Mouse (Mus musculus) activated CD4-positive, CD25-positive, alpha-beta regulatory T cell, adult 4 months (primary cell): Measurements from ENCODE around the gene Calhm2. TPM values are rescaled to one million over a fixed set of nuclear protein-coding genes. Genes with fewer than 3 reads are reported as not detected.
A peak's percentile ranks its signal among the peaks of the same experiment; 100 is the strongest.

Experiments used
- ATAC-seq: one replicate; pipeline ENCODE4 v1.8.0; 2017
- polyA plus RNA-seq, 2 experiments: library from polyadenylated mRNA; unstranded; fragments of 100-300 nt; shearing (Covaris generic); gene quantifications; one replicate each; pipeline ENCODE4 v1.2.1; 2017

The Calhm2 gene
- 10 to 100 TPM in 1 of 2 experiments, 1 to 10 TPM in 1; 7.6 to 14.4 TPM for polyA plus RNA-seq

DNA sequence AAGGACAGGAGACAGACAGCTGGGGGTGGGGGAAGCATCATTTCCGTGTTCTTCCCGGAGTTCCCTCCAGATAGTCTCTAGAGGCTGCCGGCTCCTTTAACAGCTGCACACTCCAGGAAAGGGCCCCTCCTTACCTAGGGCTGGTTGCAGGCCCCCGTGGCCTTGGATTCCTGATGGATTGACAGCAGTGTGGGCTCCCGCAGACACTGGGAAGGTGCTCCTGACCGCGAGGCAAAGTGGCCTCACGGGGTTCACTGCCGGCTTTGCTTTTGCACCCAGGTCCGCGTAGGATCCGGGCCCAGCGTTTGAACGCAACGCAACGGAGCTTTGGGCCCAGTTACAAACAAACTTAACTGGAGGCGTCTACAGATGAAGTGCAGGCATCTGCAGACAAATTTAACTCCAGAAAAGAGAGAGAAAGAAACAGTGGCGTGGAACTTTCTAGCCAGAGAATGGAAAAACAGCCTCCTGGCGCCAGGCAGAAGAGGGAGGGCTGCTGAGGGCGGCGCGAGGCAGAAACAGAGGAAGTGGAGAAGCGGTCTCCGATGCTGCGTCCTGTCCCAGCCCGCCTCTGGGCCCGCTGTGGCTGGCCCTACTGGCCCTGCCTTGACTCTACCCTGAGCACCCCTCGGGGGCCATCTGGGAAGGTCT lies at the start of gene Calhm2:
Calhm2 (minus strand) TSS at position 524 of the 651 bp plus-strand sequence.
- ATAC-seq = peak; percentile 82

DNA sequence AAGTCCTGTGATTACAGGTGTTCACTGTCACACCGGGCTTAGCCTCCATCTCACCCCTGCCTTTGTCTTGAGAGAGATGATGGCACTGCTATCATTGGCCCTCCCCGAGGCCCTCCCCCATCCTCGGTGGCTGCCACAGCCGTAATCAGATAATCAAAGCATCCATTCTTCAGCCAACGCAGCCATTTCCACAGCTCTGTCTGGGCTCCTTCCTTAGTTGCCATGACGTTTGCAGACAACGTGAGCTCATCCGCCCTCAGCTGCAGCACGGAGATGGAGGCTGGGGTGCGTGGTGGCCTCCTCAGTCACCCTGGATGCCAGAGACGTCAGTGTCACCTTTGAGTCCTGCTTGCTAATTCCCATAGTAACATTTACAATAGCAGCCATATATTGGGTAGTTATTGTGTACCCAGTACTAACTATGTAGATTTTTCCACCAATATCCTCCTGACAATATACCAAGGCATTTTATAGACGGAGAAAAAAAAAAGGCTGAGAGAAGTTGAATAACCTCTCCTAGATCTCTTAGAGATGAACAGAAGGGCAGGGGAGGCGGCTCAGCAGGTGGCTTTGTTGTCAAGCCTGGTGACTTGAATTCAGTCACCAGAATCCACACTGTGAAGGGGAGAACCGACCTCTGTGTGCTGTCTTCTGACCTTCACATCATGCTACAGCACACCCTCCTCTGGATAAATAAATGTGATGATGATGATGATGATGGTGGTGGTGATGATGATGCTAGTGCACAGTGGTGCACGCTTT lies 48.6 kb upstream of the Calhm2 start:
- no peak for ATAC-seq

DNA sequence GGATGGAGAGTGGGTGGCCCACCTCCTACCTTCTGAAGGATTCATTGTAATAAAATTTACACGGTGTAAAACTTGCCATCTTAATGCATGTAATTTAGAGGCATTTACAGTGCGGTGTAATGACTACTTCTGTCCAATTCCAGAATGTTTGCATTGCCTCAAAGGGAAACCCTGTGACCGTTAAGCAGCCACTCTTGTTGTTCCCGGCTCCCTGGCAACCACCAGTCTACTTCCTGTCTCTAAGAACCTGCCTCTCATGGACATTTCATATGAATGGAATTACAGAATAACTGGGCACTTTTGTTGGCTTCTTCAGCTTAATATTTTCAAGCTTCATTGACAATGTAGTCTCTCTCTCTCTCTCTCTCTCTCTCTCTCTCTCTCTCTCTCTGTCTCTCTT lies 46.6 kb upstream of the Calhm2 start:
- ATAC-seq = no peak

DNA sequence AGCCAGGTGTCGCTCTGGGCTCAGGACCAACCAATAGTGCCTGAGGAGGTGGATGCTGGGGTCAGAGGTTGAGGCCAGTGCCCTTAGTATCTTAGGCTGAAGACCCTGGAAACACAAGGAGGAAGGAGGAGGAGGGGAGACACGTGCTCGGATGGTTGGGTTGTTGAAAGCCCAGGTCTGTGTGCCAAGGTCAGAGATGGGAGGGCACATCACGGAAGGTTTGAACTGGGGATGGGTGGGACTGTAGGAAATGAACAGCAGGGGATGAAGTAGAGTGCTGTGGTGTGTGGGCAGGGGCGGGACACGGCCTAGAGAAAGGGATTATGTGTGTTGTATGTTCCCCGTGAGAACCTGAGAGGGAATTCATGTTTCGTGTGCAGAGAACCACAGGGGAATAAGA lies 46.1 kb upstream of the Calhm2 start:
- ATAC-seq = no peak

DNA sequence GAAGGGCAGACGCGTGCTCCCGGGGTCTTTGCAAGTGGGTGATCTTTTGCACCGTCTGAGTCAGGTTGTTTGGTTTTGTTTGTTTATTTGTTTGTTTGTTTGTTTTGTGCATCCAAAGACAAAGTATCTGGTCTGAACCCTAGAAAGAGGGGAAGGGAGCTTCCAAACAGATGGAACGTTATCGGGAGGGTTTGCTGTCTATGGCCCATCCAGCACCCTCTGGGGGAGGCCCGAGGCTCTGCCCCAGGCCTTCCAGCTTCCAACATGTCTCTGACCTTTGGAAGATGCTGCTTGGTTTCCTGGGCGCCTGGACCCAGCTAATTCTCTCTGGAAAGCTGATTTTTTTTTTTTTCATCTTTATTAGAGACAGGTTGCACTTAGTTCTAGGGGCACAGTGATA lies 41.9 kb upstream of the Calhm2 start:
- ATAC-seq = no peak

DNA sequence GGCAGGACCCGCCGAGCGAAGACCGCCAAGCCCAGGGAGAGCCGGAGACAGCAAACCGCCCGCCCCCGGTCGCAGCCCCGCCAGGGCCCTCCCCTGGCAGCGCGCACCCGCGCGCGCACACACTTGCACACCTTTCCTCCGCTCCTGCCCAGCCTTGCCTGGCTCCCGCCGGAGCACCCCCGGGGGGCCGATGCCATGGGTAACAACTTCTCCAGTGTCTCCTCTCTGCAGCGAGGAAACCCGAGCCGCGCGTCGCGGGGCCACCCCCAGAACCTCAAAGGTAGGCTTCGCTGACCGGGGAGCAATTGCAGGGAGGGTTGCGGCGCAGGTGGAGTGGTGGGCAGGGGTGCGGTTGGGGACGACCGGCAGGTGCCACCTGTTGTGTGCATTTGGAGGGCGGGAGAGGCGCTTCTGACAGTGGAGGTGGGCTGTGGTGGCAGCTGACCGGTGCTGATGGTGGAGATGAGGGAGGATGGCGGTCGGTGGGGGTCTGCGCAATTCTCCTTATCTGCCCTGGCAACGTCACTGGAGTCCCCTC lies 41.2 kb upstream of the Calhm2 start:
- no peak for ATAC-seq

DNA sequence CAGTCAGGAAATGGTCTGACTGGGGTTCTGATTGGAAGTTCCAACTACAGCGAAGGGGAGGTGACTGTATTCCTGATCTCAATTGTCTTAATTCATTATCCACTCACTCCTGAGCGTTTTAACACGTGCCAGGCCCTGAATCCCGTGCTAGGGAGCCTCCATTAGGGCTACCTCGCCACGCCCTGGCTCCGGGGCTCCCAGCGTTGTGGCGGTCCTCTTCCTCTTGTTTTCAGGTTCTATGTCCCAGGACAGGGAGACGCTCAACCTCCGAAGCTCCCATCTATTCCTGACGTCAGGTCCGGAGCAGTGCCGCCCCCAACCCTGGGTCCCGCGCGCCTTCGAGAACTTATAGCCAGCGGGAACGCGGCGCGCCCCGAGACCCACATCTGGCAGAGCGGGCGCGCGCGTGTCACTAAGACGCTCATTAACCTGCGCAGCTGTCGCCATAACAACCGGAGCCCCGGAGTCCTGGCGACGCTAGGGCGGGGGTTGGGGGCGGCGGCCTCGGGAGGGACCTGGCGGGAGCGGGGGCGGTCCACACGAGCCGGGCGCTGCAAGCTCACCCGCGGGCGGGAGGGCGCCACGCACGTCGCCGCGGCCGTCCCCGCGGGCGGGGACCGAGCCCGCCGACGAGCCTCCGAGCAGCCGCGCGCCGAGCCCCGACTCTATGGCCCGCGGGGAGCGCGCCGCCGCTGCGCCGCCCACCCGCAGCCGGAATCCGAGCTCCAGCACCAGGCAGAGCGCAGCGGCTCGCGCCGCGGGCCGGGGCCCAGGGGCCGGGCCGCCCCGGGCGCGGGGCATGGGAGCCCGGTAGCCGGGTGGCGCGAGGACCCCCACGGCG lies 40.6 kb upstream of the Calhm2 start, which contains the start of gene Neurl1a:
Neurl1a (plus strand) TSS at position 390 of the 841 bp plus-strand sequence.
- no peak for ATAC-seq

DNA sequence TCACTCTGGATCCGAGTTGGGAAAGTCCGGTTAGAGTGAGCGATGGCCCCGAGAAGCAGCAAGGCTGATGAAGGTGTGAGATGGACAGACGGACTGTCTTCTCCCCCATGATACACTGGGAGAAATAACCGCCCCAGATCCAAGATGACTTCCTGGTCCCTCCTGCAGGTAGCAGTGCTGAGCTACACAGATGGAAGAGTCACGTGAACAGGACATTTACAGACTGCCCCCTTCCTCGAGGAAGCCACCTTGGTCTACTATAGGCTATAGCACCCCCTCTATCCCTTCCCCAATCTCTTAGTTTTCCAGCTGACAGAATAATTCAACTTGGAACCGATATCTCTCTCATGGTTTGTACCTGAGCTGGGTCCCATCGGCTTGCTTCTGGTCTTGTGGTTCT lies 39.9 kb upstream of the Calhm2 start:
- ATAC-seq = no peak

DNA sequence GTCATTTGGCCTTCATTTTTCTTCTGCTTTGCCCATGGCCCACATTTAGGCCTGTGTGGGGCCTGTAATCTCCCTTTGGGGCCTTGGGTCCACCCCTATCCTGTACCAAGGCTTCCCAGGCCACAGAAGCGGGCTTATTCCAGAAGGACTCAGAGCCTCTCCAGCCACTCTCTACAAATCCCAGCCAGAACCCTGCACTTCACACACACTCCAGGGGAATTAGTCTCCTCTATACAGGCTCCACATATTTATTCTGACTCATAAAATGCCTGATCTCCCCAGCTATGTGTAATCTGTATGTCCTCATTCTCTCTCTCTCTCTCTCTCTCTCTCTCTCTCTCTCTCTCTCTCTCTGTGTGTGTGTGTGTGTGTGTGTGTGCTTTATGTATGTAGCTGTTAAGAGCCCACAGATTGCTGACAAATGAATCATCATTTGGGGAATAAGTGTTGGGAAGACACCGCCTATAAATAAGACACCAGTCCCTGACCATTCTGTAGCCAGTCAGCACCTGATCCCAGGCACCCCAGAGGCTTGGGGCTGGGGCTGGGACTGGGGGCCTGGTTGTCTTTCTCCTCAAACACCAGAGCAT lies 38.9 kb upstream of the Calhm2 start:
- ATAC-seq = no peak

DNA sequence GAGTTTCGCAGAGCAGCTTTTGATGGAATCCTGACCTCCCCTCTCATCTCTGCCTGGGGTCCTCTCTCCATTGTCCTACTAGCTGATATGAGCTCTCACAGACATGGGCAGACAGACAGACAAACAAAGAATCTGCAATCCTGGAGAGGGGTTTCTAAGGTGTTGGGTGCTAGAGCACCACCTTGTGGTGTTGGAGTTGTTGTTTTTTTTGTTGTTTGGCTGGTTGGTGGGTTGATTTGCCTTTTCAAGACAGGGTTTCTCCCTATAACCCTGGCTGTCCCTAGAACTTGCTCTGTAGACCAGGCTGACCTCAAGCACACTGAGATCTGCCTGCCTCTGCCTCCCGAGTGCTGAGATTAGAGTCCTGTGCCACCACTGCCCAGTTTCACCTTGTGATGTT lies 37.4 kb upstream of the Calhm2 start:
- no peak for ATAC-seq

DNA sequence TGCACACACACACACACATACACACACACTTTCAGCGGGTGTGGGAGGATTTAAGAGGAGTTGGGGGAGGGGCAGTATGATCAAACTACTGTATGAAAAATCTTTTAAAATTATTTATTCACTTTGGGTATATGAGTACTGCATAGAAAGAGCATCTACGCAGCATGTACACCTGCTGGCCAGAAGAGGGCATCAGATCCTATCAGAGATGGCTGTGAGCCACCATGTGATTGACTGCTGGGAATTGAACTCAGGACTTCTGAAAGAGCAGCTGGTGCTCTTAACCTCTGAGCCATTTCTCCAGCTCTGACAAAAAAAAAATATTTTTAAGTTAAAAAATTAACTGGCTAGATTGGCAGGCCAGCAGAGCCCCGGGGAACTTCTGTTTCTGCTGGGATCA lies 36.4 kb upstream of the Calhm2 start:
- ATAC-seq = no peak

DNA sequence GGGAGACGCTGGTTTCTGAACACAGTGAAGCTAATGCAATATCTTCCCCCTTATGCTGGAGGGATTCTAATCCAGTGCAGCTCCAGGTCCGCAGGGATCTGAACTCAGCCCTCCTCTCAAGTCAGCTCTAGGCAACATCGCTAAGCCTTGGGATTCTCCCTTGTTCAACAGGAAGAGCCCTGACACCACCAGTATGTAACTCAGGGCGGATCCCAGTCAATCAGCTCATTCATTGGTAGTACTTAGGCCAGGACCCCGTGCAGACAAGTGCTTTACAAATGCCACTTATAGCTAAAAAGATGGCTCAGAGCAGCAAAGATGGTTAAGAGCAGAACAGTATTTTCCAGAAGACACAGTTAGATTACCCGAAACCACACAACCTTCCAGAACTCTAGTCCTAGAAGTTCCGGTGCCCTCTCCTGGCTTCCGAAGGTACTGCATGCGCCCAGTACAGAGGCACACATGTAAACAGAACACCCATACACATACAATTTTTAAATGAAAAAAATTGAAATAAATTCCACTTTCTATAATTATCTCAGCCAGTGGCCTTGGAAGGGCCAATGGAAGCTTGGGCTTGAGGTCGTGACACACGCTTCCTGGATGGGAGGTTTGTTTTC lies 30.8 kb upstream of the Calhm2 start:
- peak; percentile 73 for ATAC-seq

DNA sequence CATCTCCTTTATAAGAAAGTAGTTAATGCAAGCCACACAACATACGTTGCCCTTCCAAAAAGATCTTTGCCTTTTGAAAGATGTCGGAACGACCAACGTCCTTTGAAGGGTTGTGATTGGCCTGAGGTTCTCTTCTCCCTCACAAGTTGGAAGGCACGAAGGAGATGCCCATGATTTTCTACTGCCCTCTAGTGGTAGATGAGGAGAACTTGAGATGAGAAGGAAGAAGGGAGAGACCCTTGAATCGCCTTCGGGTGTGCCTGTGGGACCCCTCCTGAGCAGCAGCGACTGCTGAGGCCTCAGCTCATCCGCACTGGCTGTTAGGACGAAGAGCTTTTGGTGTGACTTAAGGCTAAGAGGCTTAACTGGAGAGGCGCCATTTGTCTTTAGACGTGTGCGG lies 30.1 kb upstream of the Calhm2 start:
- no peak for ATAC-seq

DNA sequence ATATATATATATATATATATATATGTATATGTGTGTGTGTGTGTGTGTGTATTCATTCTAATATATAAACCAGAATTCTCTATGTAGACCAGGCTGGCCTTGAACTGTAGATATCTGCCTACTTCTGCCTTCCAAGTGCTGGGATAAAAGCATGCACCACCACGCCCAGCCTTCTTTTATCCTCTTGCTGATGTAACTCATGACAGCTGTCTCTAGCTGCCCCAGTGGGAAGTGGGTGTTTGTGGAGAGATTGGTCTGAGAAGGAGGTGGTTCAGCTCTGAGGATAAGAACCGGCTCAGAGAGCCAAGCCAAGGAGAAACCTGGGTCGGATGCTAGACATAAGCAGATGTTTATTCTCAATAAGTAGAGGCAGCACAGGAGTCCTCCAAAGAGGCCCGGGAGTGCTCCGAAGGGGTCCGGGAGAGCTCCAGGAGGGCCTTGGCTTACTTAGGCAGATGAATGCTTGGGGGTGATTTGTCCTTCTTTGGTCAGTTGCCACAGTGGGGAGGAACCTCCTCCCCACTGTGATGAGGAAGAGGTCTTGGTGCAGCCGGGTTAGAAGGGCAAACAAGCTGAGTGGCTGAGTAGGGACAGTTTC lies 29.6 kb upstream of the Calhm2 start:
- no peak for ATAC-seq

DNA sequence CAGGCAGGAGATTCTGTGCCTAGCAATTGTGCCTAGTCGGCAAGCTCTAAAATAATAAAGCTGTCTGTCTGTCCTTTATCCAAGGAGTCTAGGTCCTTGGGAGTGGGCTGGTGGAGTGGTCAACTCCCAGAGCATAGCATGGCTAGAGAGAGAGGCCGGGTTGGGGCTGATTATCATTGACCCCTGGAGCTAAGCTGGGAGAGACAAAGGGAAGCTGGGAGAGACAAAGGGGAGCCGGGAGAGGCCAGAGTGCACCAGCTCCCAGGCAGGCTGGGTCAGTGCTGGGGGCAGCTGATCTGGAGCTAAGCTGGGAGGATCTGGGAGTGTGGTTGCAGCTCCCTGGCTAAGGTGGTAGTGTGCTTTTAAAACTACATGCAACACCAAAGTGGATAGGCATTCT lies 28.7 kb upstream of the Calhm2 start:
- no peak for ATAC-seq

DNA sequence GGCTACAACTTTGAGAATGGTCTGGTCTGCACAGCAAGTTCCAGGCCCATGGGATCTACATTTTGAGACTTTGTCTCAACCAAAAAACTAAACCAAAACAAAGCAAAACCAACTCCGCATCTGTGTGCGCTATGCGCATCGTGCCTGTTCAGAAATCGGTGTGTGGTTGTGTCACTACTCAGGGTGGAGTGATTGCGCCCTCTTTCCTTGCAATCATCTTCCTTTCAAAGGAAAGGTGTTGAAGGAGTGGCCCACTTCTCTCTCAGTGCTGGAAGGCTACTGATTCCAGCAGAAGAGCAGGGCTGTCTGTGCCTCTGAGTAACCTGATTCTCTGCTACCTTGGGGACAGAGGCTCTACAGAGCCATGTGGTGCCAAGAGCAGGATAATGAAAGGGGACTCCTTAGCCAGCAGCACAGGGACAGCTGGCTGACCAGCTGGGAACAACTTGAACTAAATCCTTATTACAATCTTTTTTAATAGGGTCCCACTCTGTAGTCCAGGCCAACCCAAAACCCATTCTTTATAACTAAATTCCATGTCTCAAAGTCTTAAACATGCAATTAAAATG lies 25.2 kb upstream of the Calhm2 start:
- ATAC-seq = no peak

DNA sequence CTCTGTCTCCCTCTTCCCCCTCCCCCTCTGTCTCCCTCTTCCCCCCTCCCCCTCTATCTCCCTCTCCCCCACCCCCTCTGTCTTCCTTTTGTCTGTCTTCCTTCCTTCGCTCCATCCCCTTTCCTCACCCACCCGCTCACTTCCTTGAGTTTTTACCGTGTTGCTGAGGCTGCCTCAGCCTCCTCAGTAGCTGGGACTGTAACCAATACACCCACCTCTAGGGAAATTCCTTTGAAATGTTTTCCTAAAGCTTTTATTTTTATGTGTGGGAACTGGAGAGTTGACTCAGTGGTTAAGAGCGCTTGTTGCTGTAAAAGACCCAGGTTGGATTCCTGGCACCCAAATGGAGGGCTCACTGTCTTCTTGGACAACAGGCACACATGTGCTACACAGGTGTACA lies 23.6 kb upstream of the Calhm2 start:
- ATAC-seq = no peak

DNA sequence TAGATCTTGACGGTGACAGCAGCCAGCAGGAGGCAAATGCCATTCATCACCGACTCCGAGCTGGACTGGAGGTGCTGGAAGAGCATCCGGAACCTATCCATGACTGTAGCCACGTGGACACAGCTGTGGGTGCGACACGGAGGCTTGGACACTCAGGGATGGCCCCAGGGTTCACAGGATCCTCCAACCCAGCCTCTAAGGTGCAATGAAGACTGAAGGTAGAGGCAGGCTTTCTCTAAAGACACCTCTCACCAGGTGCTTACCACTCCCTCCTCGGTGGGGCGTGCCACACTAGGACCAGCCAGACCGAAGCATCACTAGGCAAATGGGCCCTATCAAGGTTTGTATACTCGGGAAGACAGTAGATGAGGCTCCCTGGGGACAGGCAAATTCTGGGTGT lies 19.6 kb upstream of the Calhm2 start, which contains the start of gene Calhm3:
Calhm3 (minus strand) TSS at position 101 of the 400 bp plus-strand sequence.
- no peak for ATAC-seq

DNA sequence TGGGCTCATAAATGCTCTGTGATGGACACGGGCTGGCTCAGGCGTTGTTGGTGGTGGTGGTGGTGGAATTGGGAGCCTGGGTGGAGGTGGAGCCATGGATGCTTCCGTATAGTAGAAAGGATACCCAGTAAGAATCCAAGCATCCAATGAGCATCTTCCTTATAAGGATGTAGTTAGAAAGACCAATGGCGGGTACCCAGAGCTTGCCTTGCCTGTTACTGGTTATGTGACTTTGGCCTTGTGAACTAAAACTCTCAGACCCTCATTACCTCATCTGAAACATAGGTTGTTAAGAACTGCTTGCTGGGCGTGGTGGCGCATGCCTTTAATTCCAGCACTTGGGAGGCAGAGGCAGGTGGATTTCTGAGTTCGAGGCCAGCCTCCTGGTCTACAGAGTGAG lies 15.7 kb upstream of the Calhm2 start:
- ATAC-seq = no peak

DNA sequence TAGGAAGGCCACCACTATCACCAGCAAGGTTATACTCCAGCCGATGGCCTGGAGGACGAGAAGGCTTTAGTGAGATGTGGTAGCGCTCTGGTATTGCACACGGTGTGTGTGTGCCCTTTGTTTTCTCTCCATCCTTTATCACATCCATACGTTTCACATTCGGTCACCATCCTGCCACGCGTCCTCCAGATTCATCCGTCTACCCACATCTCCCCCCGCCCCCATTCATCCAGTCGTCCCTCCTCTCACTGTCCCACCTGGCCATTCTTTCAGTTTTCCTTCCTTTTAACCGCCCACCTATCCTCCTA lies 13.9 kb upstream of the Calhm2 start:
- ATAC-seq = no peak

DNA sequence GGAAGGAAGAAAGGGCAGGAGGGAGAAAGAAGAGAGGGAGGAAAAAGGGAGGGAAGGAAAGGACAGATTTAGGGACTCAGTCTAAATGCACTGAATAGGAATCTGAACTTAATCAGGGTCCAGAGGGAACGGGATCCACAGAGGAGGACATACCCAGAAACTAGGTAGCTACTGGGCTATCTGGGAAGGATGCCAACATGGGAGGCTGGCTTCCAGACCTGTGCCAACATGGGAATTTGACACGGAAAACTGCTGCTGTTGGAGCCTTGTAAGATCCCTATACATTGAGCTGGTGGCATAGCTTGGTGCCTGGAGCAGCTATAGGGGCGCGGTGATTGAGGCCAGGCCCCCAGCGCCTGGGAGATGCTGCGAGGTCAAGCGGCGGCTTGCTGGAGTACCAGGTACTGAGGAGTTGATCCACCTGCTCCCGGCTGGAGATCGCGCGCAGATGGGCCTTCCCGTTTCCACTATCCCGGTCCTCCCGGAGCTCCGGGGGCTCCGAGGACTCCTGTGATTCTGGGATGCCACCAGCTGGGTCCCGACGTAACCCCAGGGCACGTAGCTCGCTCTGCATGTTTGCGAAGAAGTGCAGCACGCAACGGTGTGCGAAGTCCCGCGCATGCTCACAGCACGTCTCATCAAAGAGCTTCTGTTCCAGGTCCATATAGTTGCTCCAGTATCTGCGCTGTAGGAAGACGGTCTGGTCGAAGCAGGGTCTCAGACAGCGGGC lies 13.4 kb upstream of the Calhm2 start:
- no peak for ATAC-seq
